Mouse (Mus musculus): ENCODE measurements around the gene Prim1. TPM values are rescaled to one million over a fixed set of nuclear protein-coding genes. Genes with fewer than 3 reads are reported as not detected.
"Not testable (repeated sequence)": the region's sequence is repeated elsewhere in the genome, so short reads cannot be mapped to it uniquely, and the experiment has no call there.

Gene Prim1
- polyA plus RNA-seq, 1 experiment from 2014 or later = 68.4 TPM

GRCm38 (mm10) chr10:128042466-128042865 is 27.5 kb downstream of the Prim1 start:
- Histone ChIP-seq H3K36me3 (ENCODE audit: control insufficient read depth, insufficient read depth, low read length) (peaks cover 39% of the 10 kb centered on the region), H3K4me3 (replicated peaks; ENCODE audit: low read length) (no peak overlapping the region)

GRCm38 (mm10) chr10:128043041-128043835 is 28.3 kb downstream of the Prim1 start:
- Histone ChIP-seq H3K36me3 (ENCODE audit: control insufficient read depth, insufficient read depth, low read length) (peaks cover 46% of the 10 kb centered on the region), H3K9me3 (replicated peaks; ENCODE audit: control insufficient read depth, low read length) (no peaks in the 10 kb centered on the region), H3K27me3 (ENCODE audit: control insufficient read depth, insufficient read depth, low read length) (no peaks in the 10 kb centered on the region), H3K4me1 (ENCODE audit: control insufficient read depth, insufficient read depth, low read length) (peaks cover 24% of the 10 kb centered on the region), H3K27ac (ENCODE audit: low read length) (no peak overlapping the region), H3K9ac (ENCODE audit: low read length) (no peak overlapping the region), H3K4me2 (ENCODE audit: low read depth, low read length) (no peak overlapping the region), H3K4me3 (replicated peaks; ENCODE audit: low read length) (no peak overlapping the region)
- no peak for ATAC-seq (ENCODE audit: insufficient read depth, low FRiP score)
- WGBS = 61% methylated on average over 3 of the region's 3 CpGs

More at GRCm38 (mm10) chr10:128042466-128042865, 27.5 kb downstream of the Prim1 start:
- Histone ChIP-seq H3K27me3 (ENCODE audit: control insufficient read depth, insufficient read depth, low read length) (no peaks in the 10 kb centered on the region), H3K4me2 (ENCODE audit: low read depth, low read length) (no peak overlapping the region), H3K27ac (ENCODE audit: low read length) (no peak overlapping the region), H3K9ac (ENCODE audit: low read length) (no peak overlapping the region), H3K4me1 (ENCODE audit: control insufficient read depth, insufficient read depth, low read length) (peaks cover 29% of the 10 kb centered on the region), H3K9me3 (replicated peaks; ENCODE audit: control insufficient read depth, low read length) (no peaks in the 10 kb centered on the region)
- WGBS = 92% methylated on average over 3 of the region's 3 CpGs
- no peak for ATAC-seq (ENCODE audit: insufficient read depth, low FRiP score)

GRCm38 (mm10) chr10:128048157-128048556 is 33.2 kb downstream of the Prim1 start:
- Histone ChIP-seq H3K27me3 (ENCODE audit: control insufficient read depth, insufficient read depth, low read length) (no peaks in the 10 kb centered on the region), H3K9me3 (replicated peaks; ENCODE audit: control insufficient read depth, low read length) (no peaks in the 10 kb centered on the region), H3K4me3 (replicated peaks; ENCODE audit: low read length) (no peak overlapping the region), H3K9ac (ENCODE audit: low read length) (no peak overlapping the region), H3K36me3 (ENCODE audit: control insufficient read depth, insufficient read depth, low read length) (peaks cover 45% of the 10 kb centered on the region), H3K27ac (ENCODE audit: low read length) (no peak overlapping the region), H3K4me2 (ENCODE audit: low read depth, low read length) (no peak overlapping the region), H3K4me1 (ENCODE audit: control insufficient read depth, insufficient read depth, low read length) (peaks cover 5% of the 10 kb centered on the region; the same call in 1 of the 2 replicates)
- WGBS = 91% methylated on average over 8 of the region's 8 CpGs
- ATAC-seq (ENCODE audit: insufficient read depth, low FRiP score) = no peak

GRCm38 (mm10) chr10:128049741-128050140 is 34.8 kb downstream of the Prim1 start:
- Histone ChIP-seq H3K27ac (ENCODE audit: low read length) (no peak overlapping the region), H3K4me1 (ENCODE audit: control insufficient read depth, insufficient read depth, low read length) (peaks cover 2% of the 10 kb centered on the region; the same call in 1 of the 2 replicates), H3K27me3 (ENCODE audit: control insufficient read depth, insufficient read depth, low read length) (no peaks in the 10 kb centered on the region), H3K36me3 (ENCODE audit: control insufficient read depth, insufficient read depth, low read length) (peaks cover 35% of the 10 kb centered on the region), H3K4me3 (replicated peaks; ENCODE audit: low read length) (no peak overlapping the region), H3K4me2 (ENCODE audit: low read depth, low read length) (no peak overlapping the region), H3K9ac (ENCODE audit: low read length) (no peak overlapping the region), H3K9me3 (replicated peaks; ENCODE audit: control insufficient read depth, low read length) (no peaks in the 10 kb centered on the region)
- 93% methylated on average over 2 of the region's 2 CpGs for WGBS
- ATAC-seq (ENCODE audit: insufficient read depth, low FRiP score) = no peak

GRCm38 (mm10) chr10:128050355-128050754 is 35.4 kb downstream of the Prim1 start:
- Histone ChIP-seq H3K27ac (ENCODE audit: low read length) (no peak overlapping the region), H3K4me2 (ENCODE audit: low read depth, low read length) (no peak overlapping the region), H3K4me1 (ENCODE audit: control insufficient read depth, insufficient read depth, low read length) (no peaks in the 10 kb centered on the region), H3K4me3 (replicated peaks; ENCODE audit: low read length) (no peak overlapping the region), H3K9ac (ENCODE audit: low read length) (no peak overlapping the region), H3K36me3 (ENCODE audit: control insufficient read depth, insufficient read depth, low read length) (peaks cover 33% of the 10 kb centered on the region), H3K9me3 (replicated peaks; ENCODE audit: control insufficient read depth, low read length) (no peaks in the 10 kb centered on the region), H3K27me3 (ENCODE audit: control insufficient read depth, insufficient read depth, low read length) (no peaks in the 10 kb centered on the region)
- ATAC-seq (ENCODE audit: insufficient read depth, low FRiP score) = no peak
- WGBS = 82% methylated on average over 2 of the region's 2 CpGs

GRCm38 (mm10) chr10:128051589-128051988 is 36.6 kb downstream of the Prim1 start:
- Histone ChIP-seq H3K4me1 (ENCODE audit: control insufficient read depth, insufficient read depth, low read length) (no peaks in the 10 kb centered on the region), H3K27me3 (ENCODE audit: control insufficient read depth, insufficient read depth, low read length) (no peaks in the 10 kb centered on the region), H3K4me2 (ENCODE audit: low read depth, low read length) (no peak overlapping the region), H3K9me3 (replicated peaks; ENCODE audit: control insufficient read depth, low read length) (no peaks in the 10 kb centered on the region), H3K27ac (ENCODE audit: low read length) (no peak overlapping the region), H3K36me3 (ENCODE audit: control insufficient read depth, insufficient read depth, low read length) (peaks cover 22% of the 10 kb centered on the region), H3K4me3 (replicated peaks; ENCODE audit: low read length) (no peak overlapping the region), H3K9ac (ENCODE audit: low read length) (no peak overlapping the region)
- ATAC-seq (ENCODE audit: insufficient read depth, low FRiP score) = no peak
- 93% methylated on average over 5 of the region's 5 CpGs for WGBS

- not testable (repeated sequence) for H3K4me3 ChIP-seq (replicated peaks; ENCODE audit: low read length); ATAC-seq (ENCODE audit: insufficient read depth, low FRiP score)
- 85% methylated on average over 1 of the region's 2 CpGs for WGBS
Measured at GRCm38 (mm10) chr10:128052136-128052535, 37.2 kb downstream of the Prim1 start.

GRCm38 (mm10) chr10:128053001-128053400 is 38.0 kb downstream of the Prim1 start:
- 98% methylated on average over 8 of the region's 8 CpGs for WGBS
- no peak overlapping the region for H3K4me3 ChIP-seq (replicated peaks; ENCODE audit: low read length)
- 0 out of 2 replicates have a peak, but pooled peaks cover 5% of the 10 kb centered on the region for H3K4me1 ChIP-seq (ENCODE audit: control insufficient read depth, insufficient read depth, low read length)

More at GRCm38 (mm10) chr10:128052136-128052535, 37.2 kb downstream of the Prim1 start:
- H3K9ac ChIP-seq (ENCODE audit: low read length); H3K9me3 ChIP-seq (replicated peaks; ENCODE audit: control insufficient read depth, low read length); H3K4me1 ChIP-seq (ENCODE audit: control insufficient read depth, insufficient read depth, low read length); H3K27ac ChIP-seq (ENCODE audit: low read length); H3K4me2 ChIP-seq (ENCODE audit: low read depth, low read length); H3K27me3 ChIP-seq (ENCODE audit: control insufficient read depth, insufficient read depth, low read length): not testable (repeated sequence)
- peaks cover 17% of the 10 kb centered on the region for H3K36me3 ChIP-seq (ENCODE audit: control insufficient read depth, insufficient read depth, low read length)

GRCm38 (mm10) chr10:128058184-128058583 is 43.2 kb downstream of the Prim1 start:
- no peaks in the 10 kb centered on the region for H3K9me3 ChIP-seq (replicated peaks; ENCODE audit: control insufficient read depth, low read length)
- peak overlapping the region; percentile 98 for H3K9ac ChIP-seq (ENCODE audit: low read length)
- no peaks in the 10 kb centered on the region for H3K27me3 ChIP-seq (ENCODE audit: control insufficient read depth, insufficient read depth, low read length)
- WGBS = under 1% methylated on average over 18 of the region's 18 CpGs
- peak overlapping the region; percentile 98 for H3K4me3 ChIP-seq (replicated peaks; ENCODE audit: low read length)
- ATAC-seq (ENCODE audit: insufficient read depth, low FRiP score) = peak; percentile 21; the same call in 1 of the 2 replicates
- peak overlapping the region; percentile 84 for H3K4me2 ChIP-seq (ENCODE audit: low read depth, low read length)
- no peaks in the 10 kb centered on the region for H3K36me3 ChIP-seq (ENCODE audit: control insufficient read depth, insufficient read depth, low read length)
- peaks cover 12% of the 10 kb centered on the region for H3K4me1 ChIP-seq (ENCODE audit: control insufficient read depth, insufficient read depth, low read length)
- H3K27ac ChIP-seq (ENCODE audit: low read length) = peak overlapping the region; percentile 99

More at GRCm38 (mm10) chr10:128053001-128053400, 38.0 kb downstream of the Prim1 start:
- Histone ChIP-seq H3K36me3 (ENCODE audit: control insufficient read depth, insufficient read depth, low read length) (peaks cover 12% of the 10 kb centered on the region), H3K4me2 (ENCODE audit: low read depth, low read length) (no peak overlapping the region), H3K27ac (ENCODE audit: low read length) (no peak overlapping the region), H3K9ac (ENCODE audit: low read length) (no peak overlapping the region), H3K9me3 (replicated peaks; ENCODE audit: control insufficient read depth, low read length) (no peaks in the 10 kb centered on the region), H3K27me3 (ENCODE audit: control insufficient read depth, insufficient read depth, low read length) (no peaks in the 10 kb centered on the region)
- no peak for ATAC-seq (ENCODE audit: insufficient read depth, low FRiP score)

Measured in stomach, embryonic 16.5 days (tissue).